Mouse (Mus musculus) c-Kit-positive CD71-negative TER-119-negative erythroid progenitor cells, embryonic 14.5 days (primary cell): ENCODE measurements around the gene Vma21-ps.
A peak's percentile ranks its signal among the peaks of the same experiment; 100 is the strongest.
"Not testable (repeated sequence)": the region's sequence is repeated elsewhere in the genome, so short reads cannot be mapped to it uniquely, and the experiment has no call there.

Experiments
- DNase-seq: peaks from one replicate; pipeline ENCODE4 v3.0.0-alpha.2; 2013; ENCODE audit warnings: low read depth

The Vma21-ps gene

DNA sequence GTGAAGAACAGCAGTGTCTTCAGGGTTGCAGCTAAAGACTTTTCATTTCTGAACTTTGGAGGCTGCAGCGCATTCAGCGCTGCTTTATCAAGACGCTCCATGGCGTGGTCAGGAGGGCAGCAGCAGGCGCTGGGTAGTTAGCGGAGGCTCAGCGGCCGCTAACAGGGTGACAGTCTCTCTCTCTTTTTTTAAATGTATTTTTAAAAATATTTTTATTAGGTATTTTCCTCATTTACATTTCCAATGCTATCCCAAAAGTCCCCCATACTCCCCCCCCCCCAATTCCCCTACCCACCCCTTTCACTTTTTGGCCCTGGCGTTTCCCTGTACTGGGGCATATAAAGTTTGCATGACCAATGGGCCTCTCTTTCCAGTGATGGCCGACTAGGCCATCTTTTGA is at the start of gene Vma21-ps:
Gene Vma21-ps (minus strand): TSS at position 101 of the 400 bp plus-strand sequence.
- DNase-seq = not testable (repeated sequence)

DNA sequence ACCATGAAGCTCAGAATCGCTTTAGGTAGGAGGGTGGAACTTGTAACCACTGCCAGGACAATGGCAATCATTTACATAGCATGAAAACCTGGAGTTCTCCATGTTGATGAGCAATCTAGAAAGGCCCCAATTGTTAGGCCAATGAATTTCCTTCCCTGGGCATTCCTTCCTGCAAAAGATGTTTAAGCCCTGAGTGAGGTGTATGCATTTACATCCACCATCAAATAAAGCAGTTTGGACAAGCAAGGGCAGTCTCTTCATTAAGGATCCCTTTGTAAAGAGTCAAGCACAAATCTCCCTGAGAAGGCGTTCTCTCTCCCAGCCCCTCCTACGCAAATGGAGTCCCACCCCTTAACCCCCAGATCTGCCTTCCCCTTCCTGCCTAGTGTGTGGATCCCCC is 46.0 kb upstream of the Vma21-ps start:
- no peak for DNase-seq

GRCm38 (mm10) chr4:52530636-52531035 is 33.6 kb upstream of the Vma21-ps start:
- DNase-seq = no peak

DNA sequence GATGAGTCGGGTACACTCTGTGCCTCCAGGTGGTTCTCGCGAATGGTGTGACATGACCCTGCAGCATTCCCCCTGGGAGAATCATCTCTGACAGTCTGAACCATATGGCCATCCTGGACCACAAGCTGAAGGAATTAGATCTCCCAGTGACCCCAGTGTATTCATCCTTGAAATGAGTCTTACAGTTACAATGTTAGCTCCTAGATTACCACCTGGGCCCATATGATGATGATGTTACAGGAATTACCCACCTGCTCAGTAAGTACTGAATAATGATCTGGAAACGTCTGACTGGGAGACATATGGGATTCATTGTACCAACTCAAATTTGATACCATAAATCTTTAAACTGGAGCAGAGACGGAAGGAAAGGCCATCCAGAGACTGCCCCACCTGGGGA is 29.4 kb upstream of the Vma21-ps start:
- DNase-seq = no peak

- no peak for DNase-seq
These were observed 22.3 kb upstream of the Vma21-ps start for GRCm38 (mm10) chr4:52519301-52519700.

DNA sequence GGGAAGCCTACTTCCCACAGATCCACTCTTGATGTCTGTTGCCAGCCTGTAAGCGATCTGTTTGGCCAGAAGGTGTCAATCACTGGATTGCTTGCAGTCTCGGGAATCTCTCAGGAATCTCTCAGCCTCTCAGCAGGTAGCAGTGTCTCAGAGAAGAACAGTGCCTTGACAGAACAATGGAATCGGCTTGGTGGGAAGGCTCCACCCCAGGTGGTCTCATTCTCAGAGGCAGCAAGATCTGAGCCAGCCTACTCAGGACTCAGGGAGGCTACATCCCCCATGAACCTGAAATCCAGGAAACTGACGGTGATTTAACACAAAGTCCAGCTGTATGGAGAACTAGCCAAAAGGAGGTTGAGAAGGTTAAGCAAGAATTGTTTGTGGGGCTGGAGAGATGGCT is 20.5 kb upstream of the Vma21-ps start:
- no peak for DNase-seq

- no peak for DNase-seq
These were observed 9.6 kb downstream of the Vma21-ps start for GRCm38 (mm10) chr4:52487486-52487885.

- DNase-seq = no peak
These were observed 23.6 kb downstream of the Vma21-ps start for GRCm38 (mm10) chr4:52473431-52473830.

DNA sequence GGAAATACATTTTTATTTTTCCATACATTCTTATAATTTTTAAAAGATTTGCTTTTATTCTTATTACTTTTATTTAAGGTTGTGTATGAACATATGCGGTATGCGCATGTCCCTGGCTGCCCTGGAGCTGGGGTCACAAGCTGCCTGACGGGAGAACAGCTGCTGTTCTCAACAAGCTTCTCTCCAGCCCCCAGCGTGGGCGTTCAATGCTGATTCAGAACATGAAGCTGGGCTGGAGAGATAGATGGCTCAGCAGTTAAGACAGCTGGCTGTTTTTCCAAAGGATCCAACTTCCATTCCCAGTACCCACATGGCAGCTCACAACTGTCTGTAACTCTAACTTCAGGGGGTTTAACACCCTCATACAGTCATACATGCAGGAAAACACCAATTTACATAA is 35.7 kb downstream of the Vma21-ps start:
- DNase-seq = no peak

DNA sequence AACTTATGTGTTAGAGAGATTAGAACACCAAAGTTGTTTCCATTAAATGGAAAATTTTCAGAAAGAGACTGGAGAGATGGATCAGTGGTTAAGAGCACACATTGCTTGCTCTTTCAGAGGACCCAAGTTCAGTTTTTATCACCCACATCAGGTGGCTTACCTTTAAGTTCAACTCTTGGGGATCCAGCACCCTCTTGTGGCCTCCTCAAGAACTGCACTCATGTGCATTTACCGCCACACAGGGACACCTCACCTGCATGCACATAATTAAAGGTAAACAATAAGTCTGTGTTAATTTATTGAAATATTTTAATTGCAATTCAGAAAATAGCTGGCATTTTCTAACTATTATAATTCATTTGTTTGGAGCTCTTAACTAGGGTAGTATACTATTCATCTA is 37.3 kb downstream of the Vma21-ps start:
- peak; percentile 10 for DNase-seq
